Comparison of ENCODE assay signal across 10 mouse cellular contexts in the genomic region with DNA sequence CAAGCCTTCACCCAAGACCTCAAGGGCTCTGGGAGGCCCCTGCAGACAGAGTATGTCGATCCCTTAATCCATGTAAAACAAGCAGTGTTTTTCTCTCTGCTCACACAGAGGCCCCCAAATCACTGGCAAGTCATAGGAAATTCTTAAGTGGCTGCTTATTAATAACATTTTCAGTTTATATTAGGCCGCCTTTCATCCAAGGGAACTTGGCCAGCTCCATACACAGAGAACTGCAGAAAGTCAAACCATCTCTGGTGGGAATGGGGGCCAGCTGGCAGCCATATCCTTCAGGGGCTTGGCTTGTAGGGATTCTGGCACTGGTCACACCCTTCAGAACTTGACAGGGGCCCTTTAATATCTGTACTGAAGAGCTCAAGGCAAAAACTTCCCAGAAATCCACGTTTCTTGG.
A peak's percentile ranks its signal among the peaks of the same experiment; 100 is the strongest.
DNase-seq lines count a peak whose midpoint lies in the region; TF ChIP-seq lines count a peak whose summit lies in the region.
"Had no signal": no experiment of that assay in that cellular context is flagged by ENCODE, and none has a peak within 500 bp of the region (broad histone marks: within the 10 kb centered on the region; RNA-seq: fewer than 3 reads in every experiment).

No protein-coding gene starts in this region.

- peaks cover 39% of the 10 kb centered on the region for H3K4me1 ChIP-seq in lung, adult 2 months (ENCODE audit: control insufficient read depth, insufficient read depth, low read length)
- no peaks in the 10 kb centered on the region; the same call in 1 of the 2 replicates for H3K4me1 ChIP-seq in small intestine, adult 2 months (ENCODE audit: control insufficient read depth, insufficient read depth, insufficient read length, low read length)

- H3K4me3 ChIP-seq in lung, adult 2 months (replicated peaks; ENCODE audit: extremely low read depth, low read depth, low read length): no peak overlapping the region
- H3K4me3 ChIP-seq in small intestine, adult 2 months (ENCODE audit: low read depth, low read length): no peak overlapping the region
- H3K4me3 ChIP-seq: neural tube, embryonic 12.5 days had no signal

- H3K36me3 ChIP-seq in small intestine, adult 2 months (ENCODE audit: control insufficient read depth, insufficient read depth, low read length): no peaks in the 10 kb centered on the region
- H3K36me3 ChIP-seq: neural tube, embryonic 12.5 days had no signal

- intact Hi-C loops in gastrocnemius, postnatal 14 days (cut with DNase I; ENCODE audit: low total_unique reads): no loop called here

- H3K27me3 ChIP-seq in small intestine, adult 2 months (ENCODE audit: control insufficient read depth, insufficient read depth, low read length): no peaks in the 10 kb centered on the region
- H3K27me3 ChIP-seq: neural tube, embryonic 12.5 days had no signal

- WGBS in lung, adult 2 months: 33% methylated on average over 3 of the region's 3 CpGs
- WGBS in small intestine, adult 2 months: 54% methylated on average over 3 of the region's 3 CpGs

- TF ChIP-seq POLR2A in lung, adult 2 months (IDR thresholded peaks at IDR 0.05; ENCODE audit: borderline replicate concordance, extremely low read depth, low read depth, low read length): no peak
- no peak for TF ChIP-seq POLR2A in small intestine, adult 2 months (IDR thresholded peaks at IDR 0.05; ENCODE audit: low read depth, low read length)

- no peak for TF ChIP-seq CTCF in lung, adult 2 months (IDR thresholded peaks at IDR 0.05; ENCODE audit: insufficient read depth, low read length)
- no peak for TF ChIP-seq CTCF in small intestine, adult 2 months (IDR thresholded peaks at IDR 0.05; ENCODE audit: extremely low read depth, insufficient read length, insufficient replicate concordance, low read depth, low read length)

- peak; percentile 13 for DNase-seq in gastrocnemius, postnatal 14 days
- DNase-seq in gastrocnemius, postnatal 25 days: no peak
- DNase-seq in lung, adult 18-20 months: peak; percentile 42 to 48
- no peak for DNase-seq in lung, adult 2 months
- peak; percentile 51 for DNase-seq in heart, postnatal 4 days
- DNase-seq in cerebellum, adult 18-20 months: no peak
- DNase-seq in layer of hippocampus, postnatal 14 days (ENCODE audit: low spot score in 2 of 2): no peak
- DNase-seq: liver, postnatal 0 days had no signal

- H3K27ac ChIP-seq in small intestine, adult 2 months (ENCODE audit: insufficient read depth, low read depth, low read length): peak overlapping the region; percentile 37; the same call in 1 of the 2 replicates
- H3K27ac ChIP-seq: neural tube, embryonic 12.5 days had no signal

Comparison
In these comparisons a context has a peak if more than half of its experiments do, and no peak if none do; other contexts are left out.
1. DNase-seq: peak in gastrocnemius, postnatal 14 days (single experiment), lung, adult 18-20 months (2 of 2) and heart, postnatal 4 days (single experiment); none in gastrocnemius, postnatal 25 days (single experiment), lung, adult 2 months (single experiment), cerebellum, adult 18-20 months (0 of 2) and layer of hippocampus, postnatal 14 days (0 of 2).